Mouse (Mus musculus) inflammation-experienced regulatory T-cells, adult 6 months (primary cell): ENCODE results near the gene Olfr884. TPM values are rescaled to one million over a fixed set of nuclear protein-coding genes. Genes with fewer than 3 reads are reported as not detected.

ENCODE experiments used
- ATAC-seq: one replicate; pipeline ENCODE4 v1.8.0; 2017
- polyA plus RNA-seq, 3 experiments: library from polyadenylated mRNA; unstranded; fragments of 100-300 nt; shearing (Covaris generic); gene quantifications; one replicate each; pipeline ENCODE4 v1.2.1; 2017

Olfr884 gene
- not detected for polyA plus RNA-seq

- no peak for ATAC-seq
Measured at GRCm38 (mm10) chr9:38046255-38046654, at the start of gene Olfr884. Gene Olfr884, plus strand, starts transcription at chr9:38046555.

- ATAC-seq = no peak
Measured at GRCm38 (mm10) chr9:37998581-37999204, 47.7 kb upstream of the Olfr884 start.

- ATAC-seq = no peak
Measured at GRCm38 (mm10) chr9:38000021-38000420, 46.3 kb upstream of the Olfr884 start.

GRCm38 (mm10) chr9:38025508-38025907, 20.8 kb upstream of the Olfr884 start, which contains the start of gene Olfr883:
Gene Olfr883, plus strand, starts transcription at chr9:38025808.
- no peak for ATAC-seq

- ATAC-seq = no peak
Measured at GRCm38 (mm10) chr9:38061022-38061421, 14.7 kb downstream of the Olfr884 start, which contains the start of gene Olfr885. Gene Olfr885, plus strand, starts transcription at chr9:38061322.

- ATAC-seq = no peak
Measured at GRCm38 (mm10) chr9:38083772-38084171, 37.4 kb downstream of the Olfr884 start, which contains the start of gene Olfr887. Gene Olfr887, plus strand, starts transcription at chr9:38084072.

Other genes with a start within 250 kb of the Olfr884 start
- not detected for gene Olfr876, start 243.5 kb upstream of the Olfr884 start, polyA plus RNA-seq
- gene Olfr877, start 192.3 kb upstream of the Olfr884 start, polyA plus RNA-seq = under 1 TPM in 1 of 3 experiments, not detected in 2; 0.20 TPM
- not detected for gene Olfr145, start 149.8 kb upstream of the Olfr884 start, polyA plus RNA-seq
- under 1 TPM; 0.13 to 0.27 (median 0.13) TPM for gene Olfr878, start 128.7 kb upstream of the Olfr884 start, polyA plus RNA-seq
- not detected for gene Olfr881, start 54.7 kb upstream of the Olfr884 start, polyA plus RNA-seq
- gene Olfr883, start 20.7 kb upstream of the Olfr884 start, polyA plus RNA-seq = not detected
- not detected for gene Olfr885, start 14.8 kb downstream of the Olfr884 start, polyA plus RNA-seq
- gene Olfr887, start 37.5 kb downstream of the Olfr884 start, polyA plus RNA-seq = not detected
- gene Olfr888, start 61.6 kb downstream of the Olfr884 start, polyA plus RNA-seq = not detected
- under 1 TPM in 2 of 3 experiments, not detected in 1; 0.09 to 0.21 TPM for gene Olfr889, start 68.6 kb downstream of the Olfr884 start, polyA plus RNA-seq
- under 1 TPM in 1 of 3 experiments, not detected in 2; 0.22 TPM for gene Olfr890, start 96.0 kb downstream of the Olfr884 start, polyA plus RNA-seq
- not detected for gene Olfr891, start 134.3 kb downstream of the Olfr884 start, polyA plus RNA-seq
- gene Olfr893, start 161.8 kb downstream of the Olfr884 start, polyA plus RNA-seq = not detected
- gene Olfr894, start 171.5 kb downstream of the Olfr884 start, polyA plus RNA-seq = not detected
- gene Olfr143, start 206.2 kb downstream of the Olfr884 start, polyA plus RNA-seq = not detected
- gene Olfr895, start 221.3 kb downstream of the Olfr884 start, polyA plus RNA-seq = not detected
- gene Olfr896-ps1, start 244.6 kb downstream of the Olfr884 start, polyA plus RNA-seq = not detected